Mouse (Mus musculus) thymus, postnatal 4 days (tissue): Measurements from ENCODE around the gene Mad1l1.
A peak's percentile ranks its signal among the peaks of the same experiment; 100 is the strongest.

Source experiments
- DNase-seq: peaks from one replicate; pipeline ENCODE4 v3.0.0; 2021

Mad1l1 gene

GRCm38 (mm10) chr5:140210417-140211184 is 110.8 kb downstream of the Mad1l1 start:
- no peak for DNase-seq

- DNase-seq, result peak; percentile 88
Measured at GRCm38 (mm10) chr5:140208743-140209409, 112.5 kb downstream of the Mad1l1 start.

- peak; percentile 50 for DNase-seq
Measured at GRCm38 (mm10) chr5:140206726-140207703, 114.3 kb downstream of the Mad1l1 start.

- no peak for DNase-seq
Measured at GRCm38 (mm10) chr5:140205991-140206390, 115.4 kb downstream of the Mad1l1 start.

- no peak for DNase-seq
Measured at GRCm38 (mm10) chr5:140204465-140204864, 116.9 kb downstream of the Mad1l1 start.

GRCm38 (mm10) chr5:140204037-140204436 is 117.3 kb downstream of the Mad1l1 start:
- DNase-seq, result peak; percentile 21

GRCm38 (mm10) chr5:140202451-140202850 is 118.9 kb downstream of the Mad1l1 start:
- peak; percentile 21 for DNase-seq

GRCm38 (mm10) chr5:140201566-140201965 is 119.8 kb downstream of the Mad1l1 start:
- peak; percentile 41 for DNase-seq

- peak; percentile 64 for DNase-seq
Measured at GRCm38 (mm10) chr5:140201109-140201508, 120.2 kb downstream of the Mad1l1 start.

- DNase-seq, result peak; percentile 91
Measured at GRCm38 (mm10) chr5:140197705-140198104, 123.6 kb downstream of the Mad1l1 start.

- DNase-seq, result no peak
Measured at GRCm38 (mm10) chr5:140196446-140196845, 124.9 kb downstream of the Mad1l1 start.

- peak; percentile 41 for DNase-seq
Measured at GRCm38 (mm10) chr5:140194173-140194572, 127.2 kb downstream of the Mad1l1 start.

- DNase-seq, result no peak
Measured at GRCm38 (mm10) chr5:140191539-140191938, 129.8 kb downstream of the Mad1l1 start.

- DNase-seq, result no peak
Measured at GRCm38 (mm10) chr5:140186351-140186750, 135.0 kb downstream of the Mad1l1 start.

- DNase-seq, result no peak
Measured at GRCm38 (mm10) chr5:140185757-140186156, 135.6 kb downstream of the Mad1l1 start.

- no peak for DNase-seq
Measured at GRCm38 (mm10) chr5:140183387-140183786, 138.0 kb downstream of the Mad1l1 start.

- DNase-seq, result no peak
Measured at GRCm38 (mm10) chr5:140182351-140182750, 139.0 kb downstream of the Mad1l1 start.

GRCm38 (mm10) chr5:140180016-140180415 is 141.3 kb downstream of the Mad1l1 start:
- no peak for DNase-seq

- no peak for DNase-seq
Measured at GRCm38 (mm10) chr5:140178058-140178690, 143.2 kb downstream of the Mad1l1 start.

- DNase-seq, result no peak
Measured at GRCm38 (mm10) chr5:140177582-140177981, 143.8 kb downstream of the Mad1l1 start.

GRCm38 (mm10) chr5:140176370-140176769 is 145.0 kb downstream of the Mad1l1 start:
- DNase-seq, result no peak

GRCm38 (mm10) chr5:140174814-140175490 is 146.4 kb downstream of the Mad1l1 start:
- DNase-seq, result no peak
